Mouse (Mus musculus): ENCODE results near the gene Wfs1. TPM values are rescaled to one million over a fixed set of nuclear protein-coding genes. Genes with fewer than 3 reads are reported as not detected.

Gene Wfs1
- polyA plus RNA-seq, 1 experiment: 19.3 TPM

DNA sequence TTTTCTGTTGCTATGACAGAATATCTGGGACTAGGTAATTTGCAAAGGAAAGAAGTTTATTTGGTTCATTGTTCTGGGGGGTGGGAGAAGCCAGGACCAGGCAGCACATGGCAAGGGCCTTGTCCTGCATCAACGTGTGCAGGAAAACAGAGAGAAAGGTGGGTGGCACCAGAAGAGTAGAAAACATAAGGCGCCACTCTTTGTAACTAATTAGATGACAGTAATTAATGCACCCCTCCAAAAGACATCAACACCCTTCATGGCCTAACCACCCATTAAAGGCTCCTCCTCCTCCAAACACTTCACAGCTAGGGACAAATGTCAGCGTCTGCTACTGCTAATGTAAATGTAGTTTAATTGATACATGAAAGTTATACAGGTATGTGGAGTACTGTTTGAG, 1.2 kb upstream of the Wfs1 start:
- WGBS: 63% methylated on average over 3 of the region's 3 CpGs

DNA sequence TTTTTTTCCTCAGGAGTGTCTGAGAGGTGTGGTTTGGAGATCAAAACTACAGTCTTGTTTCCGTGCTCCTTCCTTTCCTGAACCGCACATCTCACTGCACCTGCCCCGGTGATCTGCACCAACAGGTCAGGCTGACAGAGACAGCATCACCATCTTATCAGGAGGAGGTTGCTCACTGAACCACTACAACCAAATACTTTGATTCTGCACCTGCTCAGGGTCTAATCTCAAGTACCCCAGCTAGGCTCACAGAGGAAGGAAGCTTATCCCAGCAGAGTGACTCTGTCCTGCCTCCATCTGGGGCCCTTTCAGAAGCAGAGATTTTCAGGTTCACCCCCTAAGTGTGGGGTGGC, 596 bp upstream of the Wfs1 start:
- Histone ChIP-seq H3K4me3 (replicated peaks; ENCODE audit: extremely low read depth, low read depth, low read length) (no peak overlapping the region), H3K4me1 (ENCODE audit: control insufficient read depth, insufficient read depth, low read length) (peaks cover 3% of the 10 kb centered on the region; the same call in 1 of the 2 replicates)
- no peak for TF ChIP-seq CTCF (IDR thresholded peaks at IDR 0.05; ENCODE audit: insufficient read depth, low read length)
- TF ChIP-seq POLR2A (IDR thresholded peaks at IDR 0.05; ENCODE audit: borderline replicate concordance, extremely low read depth, low read depth, low read length): no peak
- 3% methylated on average over 3 of the region's 3 CpGs for WGBS
- DNase-seq: no peak

More for the DNA sequence above, 1.2 kb upstream of the Wfs1 start:
- Histone ChIP-seq H3K4me3 (replicated peaks; ENCODE audit: extremely low read depth, low read depth, low read length) (no peak overlapping the region), H3K4me1 (ENCODE audit: control insufficient read depth, insufficient read depth, low read length) (peaks cover 3% of the 10 kb centered on the region; the same call in 1 of the 2 replicates)
- TF ChIP-seq POLR2A (IDR thresholded peaks at IDR 0.05; ENCODE audit: borderline replicate concordance, extremely low read depth, low read depth, low read length) (no peak), CTCF (IDR thresholded peaks at IDR 0.05; ENCODE audit: insufficient read depth, low read length) (no peak)
- DNase-seq: no peak

DNA sequence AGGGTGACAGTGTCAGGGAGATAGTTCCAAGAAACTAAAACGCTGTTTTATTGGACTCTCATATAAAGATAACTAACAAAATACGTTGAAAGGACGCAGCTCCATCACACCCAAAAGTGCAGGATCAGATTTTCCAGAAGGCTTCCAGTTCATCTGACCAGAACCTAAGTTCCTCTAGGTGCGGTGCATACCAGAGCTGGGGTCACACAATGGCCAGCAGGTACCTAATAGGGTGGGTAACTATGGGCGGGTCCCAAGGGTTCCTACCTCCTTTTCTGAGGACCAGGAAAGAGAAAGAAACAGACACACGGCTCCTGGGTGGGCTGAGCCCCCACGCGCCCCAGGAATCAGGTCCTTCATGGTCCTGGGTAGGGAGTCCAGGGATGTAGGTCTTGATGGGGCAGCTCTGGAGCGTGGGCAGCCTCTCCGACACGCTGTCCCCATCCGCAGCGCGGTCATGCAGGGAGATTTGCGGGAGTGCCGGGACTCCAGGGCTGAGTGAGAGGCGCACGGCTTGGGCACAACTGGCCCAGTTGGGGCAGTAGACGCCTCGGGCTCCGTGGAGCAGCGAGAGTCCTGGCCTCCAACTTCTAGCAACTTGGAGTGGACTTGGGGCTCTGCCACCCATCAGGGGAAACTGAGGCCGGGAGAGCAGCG, 753 bp downstream of the Wfs1 start:
- no peak for DNase-seq
- 10% methylated on average over 24 of the region's 24 CpGs for WGBS
- Histone ChIP-seq H3K4me1 (ENCODE audit: control insufficient read depth, insufficient read depth, low read length) (peaks cover 3% of the 10 kb centered on the region; the same call in 1 of the 2 replicates), H3K4me3 (replicated peaks; ENCODE audit: extremely low read depth, low read depth, low read length) (peak overlapping the region; percentile 86)
- TF ChIP-seq CTCF (IDR thresholded peaks at IDR 0.05; ENCODE audit: insufficient read depth, low read length): no peak

DNA sequence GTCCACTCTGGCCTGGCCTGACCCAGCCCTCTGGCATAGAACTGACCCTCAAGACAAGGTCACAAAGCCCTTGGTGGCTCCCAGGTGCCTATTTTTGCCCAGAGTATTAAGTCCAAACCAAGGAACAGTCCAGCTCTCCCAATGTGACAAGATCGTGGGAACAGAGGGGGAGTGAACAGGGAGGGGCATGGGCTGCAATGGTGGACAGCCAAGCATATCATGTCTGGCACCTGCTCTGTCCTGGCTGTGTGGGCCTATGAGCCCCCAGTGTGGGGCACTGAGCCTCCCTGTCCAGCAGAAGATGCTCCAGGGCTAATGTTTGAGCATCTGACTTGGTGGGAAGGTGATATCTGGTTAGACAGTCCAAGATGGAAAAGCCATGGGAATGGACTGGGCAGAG, 2.4 kb downstream of the Wfs1 start:
- no peak for DNase-seq
- Histone ChIP-seq H3K4me3 (replicated peaks; ENCODE audit: extremely low read depth, low read depth, low read length) (no peak overlapping the region), H3K4me1 (ENCODE audit: control insufficient read depth, insufficient read depth, low read length) (peaks cover 3% of the 10 kb centered on the region; the same call in 1 of the 2 replicates)
- WGBS: 70% methylated on average over 1 of the region's 1 CpGs
- TF ChIP-seq POLR2A (IDR thresholded peaks at IDR 0.05; ENCODE audit: borderline replicate concordance, extremely low read depth, low read depth, low read length) (no peak), CTCF (IDR thresholded peaks at IDR 0.05; ENCODE audit: insufficient read depth, low read length) (no peak)

DNA sequence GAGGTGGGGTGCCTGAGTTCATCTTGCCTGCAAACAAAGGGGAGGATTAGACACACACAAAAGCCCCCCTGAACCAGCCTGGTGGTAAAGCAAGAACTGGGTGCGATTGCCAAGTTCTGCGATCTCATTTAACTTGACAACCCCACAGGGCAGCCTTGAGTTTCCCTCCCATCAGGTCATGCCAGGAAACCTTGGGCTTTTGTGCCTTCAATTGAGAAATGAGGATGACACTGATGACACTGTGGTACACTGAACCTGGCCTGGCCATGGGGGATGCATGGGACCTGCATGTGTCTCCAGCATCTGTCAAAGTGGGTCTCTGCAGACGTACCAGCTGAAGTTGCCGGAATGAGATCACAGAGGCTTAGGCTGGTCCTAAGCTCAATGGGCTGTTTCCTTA, 6.7 kb downstream of the Wfs1 start:
- DNase-seq: no peak
- no peak overlapping the region for H3K4me3 ChIP-seq (replicated peaks; ENCODE audit: extremely low read depth, low read depth, low read length)
- H3K4me1 ChIP-seq (ENCODE audit: control insufficient read depth, insufficient read depth, low read length): no peaks in the 10 kb centered on the region
- 95% methylated on average over 4 of the region's 4 CpGs for WGBS
- TF ChIP-seq POLR2A (IDR thresholded peaks at IDR 0.05; ENCODE audit: borderline replicate concordance, extremely low read depth, low read depth, low read length): no peak
- no peak for TF ChIP-seq CTCF (IDR thresholded peaks at IDR 0.05; ENCODE audit: insufficient read depth, low read length)

DNA sequence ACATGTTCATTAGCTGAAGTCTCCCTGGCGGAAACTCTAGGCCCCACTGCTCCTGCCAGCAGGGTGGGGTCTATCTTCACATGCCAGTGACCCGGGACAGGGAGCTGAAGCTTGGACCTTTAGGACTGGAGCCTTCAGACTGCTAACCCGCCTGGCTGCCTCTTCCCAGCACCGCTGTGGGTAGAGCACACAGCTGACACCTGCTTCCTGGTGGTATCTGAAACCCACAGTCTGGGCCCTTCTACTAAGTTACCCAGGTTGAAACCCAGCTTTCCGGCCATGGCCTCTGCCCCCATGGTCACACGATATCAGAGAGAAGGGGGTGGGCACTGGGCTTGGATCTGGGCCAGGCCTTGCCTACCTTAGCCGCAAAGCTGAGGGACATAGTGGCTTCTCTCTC, 9.4 kb downstream of the Wfs1 start:
- Histone ChIP-seq H3K4me3 (replicated peaks; ENCODE audit: extremely low read depth, low read depth, low read length) (no peak overlapping the region), H3K4me1 (ENCODE audit: control insufficient read depth, insufficient read depth, low read length) (no peaks in the 10 kb centered on the region)
- TF ChIP-seq POLR2A (IDR thresholded peaks at IDR 0.05; ENCODE audit: borderline replicate concordance, extremely low read depth, low read depth, low read length) (no peak), CTCF (IDR thresholded peaks at IDR 0.05; ENCODE audit: insufficient read depth, low read length) (no peak)
- whole genome bisulfite sequencing: 60% methylated on average over 7 of the region's 7 CpGs
- no peak for DNase-seq

DNA sequence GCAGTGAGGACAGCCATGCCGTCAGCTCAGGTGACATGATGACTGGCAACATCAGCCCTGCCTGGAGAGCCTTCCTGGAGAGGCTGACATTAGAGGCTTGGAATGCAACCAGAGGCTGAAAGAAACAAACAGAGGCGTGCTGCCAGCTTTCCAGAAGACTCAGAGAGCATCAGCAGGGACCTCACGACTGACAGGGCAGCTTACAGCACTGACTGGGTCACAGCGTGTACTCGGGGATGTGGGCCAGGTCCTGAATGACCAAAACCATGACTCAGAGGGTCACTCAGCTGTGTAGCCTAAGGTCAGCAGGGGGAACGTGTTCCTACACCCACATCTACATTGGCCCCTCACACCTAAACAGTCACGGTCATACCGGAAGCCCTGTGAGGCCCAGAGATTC, 10.0 kb downstream of the Wfs1 start:
- H3K4me3 ChIP-seq (replicated peaks; ENCODE audit: extremely low read depth, low read depth, low read length): no peak overlapping the region
- no peak for TF ChIP-seq POLR2A (IDR thresholded peaks at IDR 0.05; ENCODE audit: borderline replicate concordance, extremely low read depth, low read depth, low read length)
- H3K4me1 ChIP-seq (ENCODE audit: control insufficient read depth, insufficient read depth, low read length): no peaks in the 10 kb centered on the region
- WGBS: 54% methylated on average over 8 of the region's 8 CpGs
- DNase-seq: peak; percentile 15

DNA sequence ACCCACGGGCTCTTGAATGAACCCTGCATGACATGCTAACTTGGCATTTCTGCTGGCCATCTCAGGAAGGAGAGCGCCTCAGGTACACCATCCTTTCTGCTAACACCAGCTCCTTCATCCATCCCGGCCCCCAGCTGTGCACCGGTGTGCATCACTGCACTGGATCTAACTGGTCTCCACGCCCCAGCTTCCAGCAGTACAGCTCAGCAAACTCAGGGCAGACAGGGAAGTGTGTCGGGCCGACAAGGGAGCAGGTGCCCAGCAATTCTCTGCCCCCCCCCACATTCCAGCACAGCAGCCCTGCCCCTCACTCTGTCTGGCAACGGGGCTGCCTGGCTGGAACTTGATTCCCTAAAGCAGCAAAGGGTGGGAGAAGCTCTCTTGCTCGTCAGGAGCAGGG, 11.2 kb downstream of the Wfs1 start:
- TF ChIP-seq CTCF (IDR thresholded peaks at IDR 0.05; ENCODE audit: insufficient read depth, low read length) (no peak), POLR2A (IDR thresholded peaks at IDR 0.05; ENCODE audit: borderline replicate concordance, extremely low read depth, low read depth, low read length) (no peak)
- no peak for DNase-seq
- no peak overlapping the region for H3K4me3 ChIP-seq (replicated peaks; ENCODE audit: extremely low read depth, low read depth, low read length)
- WGBS: 70% methylated on average over 9 of the region's 9 CpGs
- H3K4me1 ChIP-seq (ENCODE audit: control insufficient read depth, insufficient read depth, low read length): no peaks in the 10 kb centered on the region

DNA sequence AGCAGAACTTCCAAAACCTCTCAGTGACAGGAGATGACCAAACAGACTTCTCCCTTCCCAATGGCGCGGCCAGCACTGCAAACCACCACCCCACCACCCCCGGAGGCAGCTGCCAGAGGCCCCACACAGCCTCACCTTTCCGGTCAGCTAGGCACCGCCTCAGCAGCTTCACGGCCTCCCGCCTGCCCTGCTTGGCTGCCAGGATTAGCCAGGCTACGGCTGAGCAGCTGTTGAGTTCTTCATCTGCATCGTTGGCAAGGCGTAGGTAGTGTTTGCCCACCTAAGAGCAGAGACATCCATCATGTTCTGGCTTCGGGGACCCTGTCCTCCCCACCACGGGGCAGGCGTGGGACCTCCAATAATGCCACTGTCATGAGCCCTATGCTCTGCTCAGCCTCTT, 13.7 kb downstream of the Wfs1 start:
- H3K4me1 ChIP-seq (ENCODE audit: control insufficient read depth, insufficient read depth, low read length): no peaks in the 10 kb centered on the region
- no peak for TF ChIP-seq CTCF (IDR thresholded peaks at IDR 0.05; ENCODE audit: insufficient read depth, low read length)
- TF ChIP-seq POLR2A (IDR thresholded peaks at IDR 0.05; ENCODE audit: borderline replicate concordance, extremely low read depth, low read depth, low read length): no peak
- no peak overlapping the region for H3K4me3 ChIP-seq (replicated peaks; ENCODE audit: extremely low read depth, low read depth, low read length)
- DNase-seq: no peak
- WGBS: 85% methylated on average over 13 of the region's 13 CpGs

DNA sequence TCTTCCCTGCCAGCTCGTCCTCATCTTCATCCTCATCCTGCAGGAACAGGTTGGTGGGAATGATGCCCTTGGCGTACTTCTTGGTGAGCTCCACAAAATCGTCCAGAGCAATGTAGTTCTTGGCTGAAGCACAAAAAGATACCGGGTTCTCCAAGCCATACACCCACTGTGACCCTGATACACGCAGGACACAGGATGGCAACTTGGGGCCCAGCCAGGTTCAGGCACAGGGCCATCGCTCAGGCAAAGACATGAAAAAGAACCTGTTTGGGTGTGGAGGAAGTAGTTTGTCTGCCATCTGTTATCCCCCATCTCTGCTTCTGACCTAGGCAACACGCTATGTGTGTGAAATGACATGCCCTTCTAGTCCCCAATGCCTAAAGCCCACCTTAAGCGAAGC, 17.4 kb downstream of the Wfs1 start:
- DNase-seq: no peak
- H3K4me3 ChIP-seq (replicated peaks; ENCODE audit: extremely low read depth, low read depth, low read length): no peak overlapping the region
- WGBS: 89% methylated on average over 8 of the region's 8 CpGs
- TF ChIP-seq CTCF (IDR thresholded peaks at IDR 0.05; ENCODE audit: insufficient read depth, low read length): no peak
- TF ChIP-seq POLR2A (IDR thresholded peaks at IDR 0.05; ENCODE audit: borderline replicate concordance, extremely low read depth, low read depth, low read length): no peak
- H3K4me1 ChIP-seq (ENCODE audit: control insufficient read depth, insufficient read depth, low read length): no peaks in the 10 kb centered on the region

Data from lung, adult 2 months (tissue).